15 mouse cellular contexts compared by ENCODE assay signal in the genomic region with DNA sequence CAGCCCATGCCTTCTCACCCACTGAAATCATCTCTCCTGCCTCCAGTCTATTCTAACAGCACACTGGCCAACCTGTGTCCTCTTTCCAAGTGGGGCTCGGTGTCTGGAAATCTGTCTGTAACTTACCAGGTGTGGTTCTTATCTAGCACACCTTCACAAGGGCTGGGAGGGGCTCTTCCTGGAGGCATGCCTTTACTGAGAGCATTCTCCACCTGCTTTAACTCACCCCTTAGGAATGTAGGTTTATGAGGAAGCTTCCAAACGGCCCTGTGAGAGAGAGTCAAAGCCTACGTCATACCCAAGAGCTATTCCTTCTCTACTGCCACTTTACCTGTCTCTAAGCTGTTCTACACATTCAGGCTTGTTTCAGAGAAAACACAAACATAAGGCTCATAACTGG.
DNase-seq lines count a peak whose midpoint lies in the region; ATAC-seq and TF ChIP-seq lines count a peak whose summit lies in the region.
"Had no signal": no experiment of that assay in that cellular context is flagged by ENCODE, and none has a peak within 500 bp of the region (broad histone marks: within the 10 kb centered on the region; RNA-seq: fewer than 3 reads in every experiment).

No protein-coding gene starts in this region.

- no peak for ATAC-seq in forebrain, embryonic 14.5 days
- ATAC-seq in forebrain, postnatal 0 days = no peak
- no peak for ATAC-seq in midbrain, embryonic 14.5 days (ENCODE audit: low FRiP score, low TSS enrichment)
- ATAC-seq in stomach, embryonic 15.5 days (ENCODE audit: insufficient read depth, low FRiP score, low read depth) = peak; percentile 76
- ATAC-seq: Patski had no signal

- peaks cover 6% of the 10 kb centered on the region; the same call in 1 of the 2 replicates for H3K27me3 ChIP-seq in forebrain, embryonic 14.5 days (replicated peaks; ENCODE audit: control insufficient read depth, insufficient read depth, low read length)
- no peaks in the 10 kb centered on the region for H3K27me3 ChIP-seq in forebrain, postnatal 0 days (ENCODE audit: insufficient read depth, low read length)
- peaks cover 4% of the 10 kb centered on the region; the same call in 1 of the 2 replicates for H3K27me3 ChIP-seq in midbrain, embryonic 14.5 days (ENCODE audit: control insufficient read depth, insufficient read depth, low read length)
- H3K27me3 ChIP-seq in midbrain, embryonic 10.5 days (ENCODE audit: low read depth, poor library complexity, severe bottlenecking) = peaks cover 100% of the 10 kb centered on the region
- H3K27me3 ChIP-seq in stomach, embryonic 15.5 days (replicated peaks) = 0 out of 2 replicates have a peak, but pooled peaks cover 3% of the 10 kb centered on the region
- H3K27me3 ChIP-seq in heart, adult 2 months (ENCODE audit: control insufficient read depth, insufficient read depth, low read length) = no peaks in the 10 kb centered on the region; the same call in 1 of the 2 replicates
- H3K27me3 ChIP-seq in kidney, adult 2 months (replicated peaks; ENCODE audit: control insufficient read depth, insufficient read depth, low read length) = no peaks in the 10 kb centered on the region
- H3K27me3 ChIP-seq: Patski had no signal

- H3K4me2 ChIP-seq in forebrain, embryonic 14.5 days (ENCODE audit: low read length) = peak overlapping the region; percentile 67; the same call in 1 of the 2 replicates
- no peak overlapping the region for H3K4me2 ChIP-seq in forebrain, postnatal 0 days (ENCODE audit: low read depth)
- peak overlapping the region; percentile 60 for H3K4me2 ChIP-seq in midbrain, embryonic 14.5 days (ENCODE audit: low read length)
- no peak overlapping the region for H3K4me2 ChIP-seq in stomach, embryonic 15.5 days
- H3K4me2 ChIP-seq: embryonic facial prominence, embryonic 15.5 days; heart, embryonic 15.5 days; limb, embryonic 15.5 days had no signal

- no peaks in the 10 kb centered on the region for H3K79me2 ChIP-seq in heart, adult 2 months (replicated peaks; ENCODE audit: control insufficient read depth, insufficient read depth, low read length)

- 87% methylated on average over 3 of the region's 3 CpGs for WGBS in forebrain, embryonic 14.5 days
- WGBS in forebrain, postnatal 0 days = 78% methylated on average over 3 of the region's 3 CpGs
- WGBS in midbrain, embryonic 14.5 days = 88% methylated on average over 3 of the region's 3 CpGs
- 91% methylated on average over 3 of the region's 3 CpGs for WGBS in midbrain, embryonic 10.5 days
- WGBS in stomach, embryonic 15.5 days = 54% methylated on average over 3 of the region's 3 CpGs
- 73% methylated on average over 3 of the region's 3 CpGs for WGBS in heart, adult 2 months
- WGBS in kidney, adult 2 months = 60% methylated on average over 3 of the region's 3 CpGs

- no peaks in the 10 kb centered on the region for H3K36me3 ChIP-seq in forebrain, embryonic 14.5 days (ENCODE audit: control insufficient read depth, insufficient read depth, low read length)
- H3K36me3 ChIP-seq in forebrain, postnatal 0 days (ENCODE audit: insufficient read depth) = no peaks in the 10 kb centered on the region
- no peaks in the 10 kb centered on the region for H3K36me3 ChIP-seq in midbrain, embryonic 14.5 days (ENCODE audit: control insufficient read depth, insufficient read depth, low read length)
- no peaks in the 10 kb centered on the region for H3K36me3 ChIP-seq in midbrain, embryonic 10.5 days
- no peaks in the 10 kb centered on the region for H3K36me3 ChIP-seq in stomach, embryonic 15.5 days
- no peaks in the 10 kb centered on the region for H3K36me3 ChIP-seq in heart, adult 2 months (ENCODE audit: control insufficient read depth, insufficient read depth, low read length)
- H3K36me3 ChIP-seq in kidney, adult 2 months (ENCODE audit: control insufficient read depth, insufficient read depth, low read length) = no peaks in the 10 kb centered on the region
- H3K36me3 ChIP-seq: embryonic facial prominence, embryonic 15.5 days; heart, embryonic 15.5 days; limb, embryonic 15.5 days had no signal

- no peak overlapping the region for H3K4me3 ChIP-seq in forebrain, embryonic 14.5 days (ENCODE audit: low read depth, low read length)
- no peak overlapping the region for H3K4me3 ChIP-seq in forebrain, postnatal 0 days (ENCODE audit: low read depth, low read length)
- H3K4me3 ChIP-seq in midbrain, embryonic 14.5 days (replicated peaks; ENCODE audit: low read depth, low read length) = 0 out of 2 replicates have a peak overlapping the region, but pooled peaks have one; percentile 2
- no peak overlapping the region for H3K4me3 ChIP-seq in midbrain, embryonic 10.5 days
- H3K4me3 ChIP-seq in stomach, embryonic 15.5 days (replicated peaks) = no peak overlapping the region
- no peak overlapping the region for H3K4me3 ChIP-seq in heart, adult 2 months
- no peak overlapping the region for H3K4me3 ChIP-seq in kidney, adult 2 months (ENCODE audit: insufficient read depth, low read depth, low read length)
- H3K4me3 ChIP-seq: embryonic facial prominence, embryonic 15.5 days; heart, embryonic 15.5 days; limb, embryonic 15.5 days had no signal

- H3K9ac ChIP-seq in forebrain, embryonic 14.5 days (ENCODE audit: low read length) = no peak overlapping the region
- H3K9ac ChIP-seq in forebrain, postnatal 0 days = no peak overlapping the region
- H3K9ac ChIP-seq in midbrain, embryonic 14.5 days (replicated peaks; ENCODE audit: low read length) = no peak overlapping the region
- no peak overlapping the region for H3K9ac ChIP-seq in stomach, embryonic 15.5 days
- no peak overlapping the region for H3K9ac ChIP-seq in heart, adult 2 months (ENCODE audit: low read depth, low read length)
- H3K9ac ChIP-seq: embryonic facial prominence, embryonic 15.5 days; heart, embryonic 15.5 days; limb, embryonic 15.5 days had no signal

- H3K4me1 ChIP-seq in forebrain, embryonic 14.5 days (ENCODE audit: control insufficient read depth, insufficient read depth, low read length) = peaks cover 20% of the 10 kb centered on the region
- 0 out of 2 replicates have a peak, but pooled peaks cover 6% of the 10 kb centered on the region for H3K4me1 ChIP-seq in forebrain, postnatal 0 days (ENCODE audit: insufficient read depth)
- H3K4me1 ChIP-seq in midbrain, embryonic 14.5 days (ENCODE audit: control insufficient read depth, insufficient read depth, low read length) = peaks cover 31% of the 10 kb centered on the region
- peaks cover 21% of the 10 kb centered on the region for H3K4me1 ChIP-seq in midbrain, embryonic 10.5 days
- H3K4me1 ChIP-seq in stomach, embryonic 15.5 days = no peaks in the 10 kb centered on the region
- H3K4me1 ChIP-seq in heart, adult 2 months (ENCODE audit: control insufficient read depth, insufficient read depth, low read length) = no peaks in the 10 kb centered on the region; the same call in 1 of the 2 replicates
- H3K4me1 ChIP-seq in kidney, adult 2 months (ENCODE audit: control insufficient read depth, insufficient read depth, low read length) = 0 out of 2 replicates have a peak, but pooled peaks cover 3% of the 10 kb centered on the region

- no peak overlapping the region for H3K27ac ChIP-seq in forebrain, embryonic 14.5 days (ENCODE audit: low read depth, low read length)
- H3K27ac ChIP-seq in forebrain, postnatal 0 days (ENCODE audit: low read depth, low read length) = no peak overlapping the region
- no peak overlapping the region for H3K27ac ChIP-seq in midbrain, embryonic 14.5 days (replicated peaks; ENCODE audit: low read depth, low read length)
- H3K27ac ChIP-seq in midbrain, embryonic 10.5 days (replicated peaks) = no peak overlapping the region
- H3K27ac ChIP-seq in stomach, embryonic 15.5 days = no peak overlapping the region
- H3K27ac ChIP-seq in heart, adult 2 months = no peak overlapping the region
- no peak overlapping the region for H3K27ac ChIP-seq in kidney, adult 2 months (ENCODE audit: insufficient read depth, low read depth, low read length)
- H3K27ac ChIP-seq: embryonic facial prominence, embryonic 15.5 days; heart, embryonic 15.5 days; limb, embryonic 15.5 days; macrophage had no signal

- TF ChIP-seq EP300 in heart, adult 2 months (IDR thresholded peaks at IDR 0.05; ENCODE audit: insufficient read depth, low read depth, low read length) = no peak

- TF ChIP-seq CTCF in forebrain, postnatal 0 days (IDR thresholded peaks at IDR 0.05; ENCODE audit: low read depth) = no peak
- no peak for TF ChIP-seq CTCF in heart, adult 2 months (IDR thresholded peaks at IDR 0.05)
- TF ChIP-seq CTCF in kidney, adult 2 months (conservative IDR thresholded peaks at IDR 0.05; ENCODE audit: insufficient read depth, insufficient read length, low read depth, low read length) = no peak

- H3K9me3 ChIP-seq in forebrain, embryonic 14.5 days (replicated peaks; ENCODE audit: control insufficient read depth, low read length) = no peaks in the 10 kb centered on the region
- no peaks in the 10 kb centered on the region for H3K9me3 ChIP-seq in forebrain, postnatal 0 days (ENCODE audit: low read length)
- H3K9me3 ChIP-seq in midbrain, embryonic 14.5 days (ENCODE audit: control insufficient read depth, low read length) = no peaks in the 10 kb centered on the region
- no peaks in the 10 kb centered on the region for H3K9me3 ChIP-seq in midbrain, embryonic 10.5 days (replicated peaks)
- no peaks in the 10 kb centered on the region for H3K9me3 ChIP-seq in stomach, embryonic 15.5 days
- H3K9me3 ChIP-seq: embryonic facial prominence, embryonic 15.5 days; heart, embryonic 15.5 days; limb, embryonic 15.5 days had no signal

- intact Hi-C loops in heart, adult 2 months (cut with DNase I) = no loop called here

- TF ChIP-seq POLR2A in heart, adult 2 months (IDR thresholded peaks at IDR 0.05; ENCODE audit: insufficient read depth, low read depth, low read length) = no peak
- TF ChIP-seq POLR2A in kidney, adult 2 months (IDR thresholded peaks at IDR 0.05; ENCODE audit: low read depth, low read length) = no peak

- DNase-seq in forebrain, embryonic 14.5 days (ENCODE audit: low spot score) = no peak
- no peak for DNase-seq in forebrain, postnatal 0 days
- no peak for DNase-seq in midbrain, embryonic 14.5 days
- no peak for DNase-seq in midbrain, embryonic 10.5 days (ENCODE audit: low spot score)
- DNase-seq in lung, postnatal 25 days (ENCODE audit: low spot score) = peak; percentile 31
- DNase-seq in heart, adult 2 months = no peak
- no peak for DNase-seq in kidney, adult 2 months
- DNase-seq: cerebellum, adult 11 months; kidney, postnatal 36 days had no signal

Comparison
In these comparisons a context has a peak if more than half of its experiments do, and no peak if none do; other contexts are left out.
1. H3K4me2 ChIP-seq: peak in forebrain, embryonic 14.5 days (single experiment) and midbrain, embryonic 14.5 days (single experiment); none in forebrain, postnatal 0 days (single experiment) and stomach, embryonic 15.5 days (single experiment).